Mouse (Mus musculus): ENCODE results near the gene Fastkd5. TPM values are rescaled to one million over a fixed set of nuclear protein-coding genes. Genes with fewer than 3 reads are reported as not detected.
"Not testable (repeated sequence)": the region's sequence is repeated elsewhere in the genome, so short reads cannot be mapped to it uniquely, and the experiment has no call there.

Gene Fastkd5
- total RNA-seq, 2 experiments from 2014 or later = 7.7 to 8.5 TPM

- DNase-seq (ENCODE audit: low spot score) = no peak
- intact Hi-C loops (cut with DNase I) = no loop called here
Measured at GRCm38 (mm10) chr2:130581201-130581600, 48.6 kb downstream of the Fastkd5 start.

GRCm38 (mm10) chr2:130579791-130580190 lies 50.0 kb downstream of the Fastkd5 start:
- no peak for DNase-seq (ENCODE audit: low spot score)
- intact Hi-C loops (cut with DNase I) = no loop called here

- DNase-seq (ENCODE audit: low spot score) = no peak
- intact Hi-C loops (cut with DNase I) = no loop called here
Measured at GRCm38 (mm10) chr2:130578148-130578547, 51.7 kb downstream of the Fastkd5 start.

- DNase-seq (ENCODE audit: low spot score) = no peak
- intact Hi-C loops (cut with DNase I) = no loop called here
Measured at GRCm38 (mm10) chr2:130577632-130578031, 52.2 kb downstream of the Fastkd5 start.

GRCm38 (mm10) chr2:130577021-130577420 lies 52.8 kb downstream of the Fastkd5 start:
- intact Hi-C loops (cut with DNase I) = no loop called here
- no peak for DNase-seq (ENCODE audit: low spot score)

GRCm38 (mm10) chr2:130576564-130576963 lies 53.3 kb downstream of the Fastkd5 start:
- DNase-seq (ENCODE audit: low spot score); intact Hi-C loops (cut with DNase I): not testable (repeated sequence)

GRCm38 (mm10) chr2:130575873-130576272 lies 54.0 kb downstream of the Fastkd5 start, which contains the start of gene Oxt:
Gene Oxt (plus strand): TSS chr2:130576173.
- intact Hi-C loops (cut with DNase I) = no loop called here
- no peak for DNase-seq (ENCODE audit: low spot score)

- intact Hi-C loops (cut with DNase I) = no loop called here
- no peak for DNase-seq (ENCODE audit: low spot score)
Measured at GRCm38 (mm10) chr2:130574960-130575359, 54.9 kb downstream of the Fastkd5 start.

GRCm38 (mm10) chr2:130569926-130570325 lies 59.9 kb downstream of the Fastkd5 start:
- DNase-seq (ENCODE audit: low spot score) = no peak
- intact Hi-C loops (cut with DNase I) = no loop called here

GRCm38 (mm10) chr2:130568921-130569320 lies 60.9 kb downstream of the Fastkd5 start:
- no peak for DNase-seq (ENCODE audit: low spot score)
- intact Hi-C loops (cut with DNase I) = no loop called here

- no peak for DNase-seq (ENCODE audit: low spot score)
- intact Hi-C loops (cut with DNase I) = loop anchor here (5.0 kb wide), 1 partner anchor 32 kb away; no protein-coding TSS in a partner anchor
Measured at GRCm38 (mm10) chr2:130564983-130565382, 64.8 kb downstream of the Fastkd5 start.

- intact Hi-C loops (cut with DNase I) = loop anchor here (5.0 kb wide), 1 partner anchor 33 kb away; no protein-coding TSS in a partner anchor
Measured at GRCm38 (mm10) chr2:130564063-130564462, 65.8 kb downstream of the Fastkd5 start.

More at GRCm38 (mm10) chr2:130564063-130564462, 65.8 kb downstream of the Fastkd5 start:
- DNase-seq (ENCODE audit: low spot score) = no peak

Other genes with a start within 250 kb of the Fastkd5 start
- gene Cpxm1, start 232.5 kb downstream of the Fastkd5 start, total RNA-seq (2021) = 1 to 10 TPM; 3.9 to 4.2 TPM
- gene Gm28372, start 224.8 kb downstream of the Fastkd5 start, total RNA-seq (2021) = not detected
- not detected for gene 1700020A23Rik, start 224.8 kb downstream of the Fastkd5 start, total RNA-seq (2021)
- not detected for gene Tmem239, start 223.5 kb downstream of the Fastkd5 start, total RNA-seq (2021)
- gene Vps16, start 205.7 kb downstream of the Fastkd5 start, total RNA-seq (2021) = 10 to 100 TPM; 21.9 to 26.6 TPM
- 1 to 10 TPM; 5.2 to 5.4 TPM for gene Pced1a, start 205.3 kb downstream of the Fastkd5 start, total RNA-seq (2021)
- 10 to 100 TPM; 47.4 to 51.4 TPM for gene Ptpra, start 179.7 kb downstream of the Fastkd5 start, total RNA-seq (2021)
- 10 to 100 TPM; 73.0 to 73.7 TPM for gene Mrps26, start 66.3 kb downstream of the Fastkd5 start, total RNA-seq (2021)
- gene Oxt, start 53.9 kb downstream of the Fastkd5 start, total RNA-seq (2021) = not detected
- 1 to 10 TPM; 2.1 to 2.7 TPM for gene Avp, start 47.5 kb downstream of the Fastkd5 start, total RNA-seq (2021)
- 1 to 10 TPM; 4.0 to 4.2 TPM for gene Ubox5, start within 50 bp of the Fastkd5 start, total RNA-seq (2021)
- gene Lzts3, start 12.8 kb upstream of the Fastkd5 start, total RNA-seq (2021) = 1 to 10 TPM; 4.0 to 4.2 TPM
- gene Ddrgk1, start 34.6 kb upstream of the Fastkd5 start, total RNA-seq (2021) = 10 to 100 TPM; 62.1 to 63.9 TPM
- 10 to 100 TPM; 18.2 to 24.1 TPM for gene Itpa, start 37.6 kb upstream of the Fastkd5 start, total RNA-seq (2021)
- under 1 TPM; 0.36 to 0.55 TPM for gene Slc4a11, start 67.5 kb upstream of the Fastkd5 start, total RNA-seq (2021)

Measured in heart, postnatal 25 days (tissue).